Mouse (Mus musculus): ENCODE measurements around the gene Aif1. TPM values are rescaled to one million over a fixed set of nuclear protein-coding genes. Genes with fewer than 3 reads are reported as not detected.

Gene Aif1
- polyA plus RNA-seq, 1 experiment from 2014 or later: 25.4 TPM

GRCm38 (mm10) chr17:35164218-35164567 is 11.7 kb downstream of the Aif1 start:
- peaks cover 4% of the 10 kb centered on the region; the same call in 1 of the 2 replicates for H3K4me1 ChIP-seq (replicated peaks; ENCODE audit: control insufficient read depth, insufficient read depth, low read length)
- H3K9ac ChIP-seq (ENCODE audit: low read depth, low read length): peak overlapping the region; percentile 98
- H3K27ac ChIP-seq (ENCODE audit: low read depth, low read length): peak overlapping the region; percentile 96
- H3K4me2 ChIP-seq (replicated peaks; ENCODE audit: low read depth): peak overlapping the region; percentile 82
- H3K4me3 ChIP-seq (ENCODE audit: low read depth, low read length): peak overlapping the region; percentile 94
- no peaks in the 10 kb centered on the region for H3K9me3 ChIP-seq (ENCODE audit: control insufficient read depth)
- peaks cover 31% of the 10 kb centered on the region for H3K36me3 ChIP-seq (ENCODE audit: control insufficient read depth, insufficient read depth)
- H3K27me3 ChIP-seq (replicated peaks; ENCODE audit: control insufficient read depth, insufficient read depth, low read length): no peaks in the 10 kb centered on the region
- WGBS: 1% methylated on average over 24 of the region's 28 CpGs
- TF ChIP-seq CTCF (IDR thresholded peaks at IDR 0.05; ENCODE audit: low read depth): no peak
- ATAC-seq: no peak

DNA sequence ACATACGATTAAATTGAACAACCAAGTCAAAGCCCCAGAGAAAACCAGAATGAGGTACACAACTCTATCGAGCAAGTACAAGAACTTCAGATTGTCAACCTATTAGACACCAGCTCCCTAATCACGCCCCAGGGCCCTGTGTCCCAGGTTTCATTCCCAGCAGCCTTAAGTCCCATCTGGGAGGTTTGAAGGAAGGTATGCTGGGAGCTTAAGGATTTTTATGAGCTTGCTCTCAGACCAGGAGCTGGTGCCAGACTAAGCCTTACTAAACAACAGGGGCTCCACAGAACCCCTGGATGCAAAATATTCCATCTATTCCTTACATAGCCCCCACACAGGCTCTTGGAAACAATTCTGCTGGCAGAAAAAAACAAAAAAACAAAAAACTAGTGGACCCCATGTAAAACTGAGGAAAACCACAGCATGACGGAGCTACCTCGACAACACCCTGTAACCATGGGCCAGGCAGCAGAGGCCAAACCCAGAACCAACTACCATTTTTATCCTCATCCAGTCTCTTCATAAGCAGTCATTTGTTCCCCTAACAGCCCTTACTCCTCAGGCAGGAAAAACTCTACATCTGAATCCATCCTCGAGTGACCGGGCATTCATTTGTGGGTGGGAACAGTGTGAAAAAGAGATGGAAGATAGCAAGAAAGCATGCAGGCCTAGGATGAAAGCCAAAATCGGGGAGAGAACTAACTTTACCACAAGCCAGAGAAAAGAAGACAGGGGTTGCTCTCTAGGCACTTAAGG is 12.4 kb downstream of the Aif1 start:
- WGBS: 5% methylated on average over 8 of the region's 8 CpGs
- Histone ChIP-seq H3K27ac (ENCODE audit: low read depth, low read length) (peak overlapping the region; percentile 96), H3K4me1 (replicated peaks; ENCODE audit: control insufficient read depth, insufficient read depth, low read length) (peaks cover 4% of the 10 kb centered on the region; the same call in 1 of the 2 replicates), H3K4me3 (ENCODE audit: low read depth, low read length) (peak overlapping the region; percentile 94), H3K27me3 (replicated peaks; ENCODE audit: control insufficient read depth, insufficient read depth, low read length) (no peaks in the 10 kb centered on the region), H3K36me3 (ENCODE audit: control insufficient read depth, insufficient read depth) (peaks cover 38% of the 10 kb centered on the region), H3K4me2 (replicated peaks; ENCODE audit: low read depth) (peak overlapping the region; percentile 82), H3K9me3 (ENCODE audit: control insufficient read depth) (no peaks in the 10 kb centered on the region), H3K9ac (ENCODE audit: low read depth, low read length) (peak overlapping the region; percentile 98)
- TF ChIP-seq CTCF (IDR thresholded peaks at IDR 0.05; ENCODE audit: low read depth): no peak
- ATAC-seq: no peak

DNA sequence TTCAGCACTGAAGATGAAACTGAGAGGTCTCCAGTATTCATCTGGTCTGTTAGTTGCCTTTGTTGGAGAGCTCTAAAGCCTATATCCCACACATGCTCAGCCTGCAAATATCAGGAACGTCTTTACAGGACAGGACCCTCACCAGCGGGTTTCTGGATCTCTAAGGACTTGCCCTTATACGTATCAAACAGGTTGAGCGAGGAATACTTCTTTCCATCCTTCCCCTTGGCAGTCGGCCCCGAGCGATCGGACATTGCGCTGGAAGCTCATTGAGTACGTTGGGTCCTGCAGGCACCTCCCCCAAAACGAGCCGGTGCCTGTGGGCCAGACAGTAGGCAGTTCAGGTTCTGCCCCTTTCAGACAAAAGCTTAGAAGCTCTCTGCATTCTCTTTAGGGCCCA is 13.1 kb downstream of the Aif1 start:
- H3K4me3 ChIP-seq (ENCODE audit: low read depth, low read length): peak overlapping the region; percentile 94
- H3K9me3 ChIP-seq (ENCODE audit: control insufficient read depth): no peaks in the 10 kb centered on the region
- H3K4me2 ChIP-seq (replicated peaks; ENCODE audit: low read depth): peak overlapping the region; percentile 82
- H3K27me3 ChIP-seq (replicated peaks; ENCODE audit: control insufficient read depth, insufficient read depth, low read length): no peaks in the 10 kb centered on the region
- H3K9ac ChIP-seq (ENCODE audit: low read depth, low read length): peak overlapping the region; percentile 98
- H3K4me1 ChIP-seq (replicated peaks; ENCODE audit: control insufficient read depth, insufficient read depth, low read length): peaks cover 4% of the 10 kb centered on the region; the same call in 1 of the 2 replicates
- 11% methylated on average over 12 of the region's 12 CpGs for WGBS
- ATAC-seq: no peak
- H3K27ac ChIP-seq (ENCODE audit: low read depth, low read length): no peak overlapping the region
- H3K36me3 ChIP-seq (ENCODE audit: control insufficient read depth, insufficient read depth): peaks cover 45% of the 10 kb centered on the region
- TF ChIP-seq CTCF (IDR thresholded peaks at IDR 0.05; ENCODE audit: low read depth): no peak

DNA sequence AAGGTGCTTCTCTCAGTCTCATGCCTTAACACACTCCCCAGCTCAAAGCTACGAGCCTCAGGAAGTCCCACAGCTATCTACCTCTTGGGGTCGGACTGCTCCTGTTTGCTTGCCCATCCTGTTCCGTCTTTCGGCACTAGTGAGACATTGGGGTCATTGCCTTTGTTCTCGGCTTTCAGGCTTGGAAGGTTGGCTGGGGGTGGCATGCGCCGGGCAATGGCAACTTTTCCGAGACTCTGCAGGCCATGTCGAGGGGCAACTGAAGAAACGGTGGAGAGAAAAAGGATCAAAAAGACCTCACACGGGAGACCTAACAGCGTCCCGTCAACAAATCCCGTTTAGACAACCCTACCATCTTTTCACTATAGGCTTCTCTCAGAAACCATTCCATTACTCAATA is 13.7 kb downstream of the Aif1 start:
- ATAC-seq: no peak

DNA sequence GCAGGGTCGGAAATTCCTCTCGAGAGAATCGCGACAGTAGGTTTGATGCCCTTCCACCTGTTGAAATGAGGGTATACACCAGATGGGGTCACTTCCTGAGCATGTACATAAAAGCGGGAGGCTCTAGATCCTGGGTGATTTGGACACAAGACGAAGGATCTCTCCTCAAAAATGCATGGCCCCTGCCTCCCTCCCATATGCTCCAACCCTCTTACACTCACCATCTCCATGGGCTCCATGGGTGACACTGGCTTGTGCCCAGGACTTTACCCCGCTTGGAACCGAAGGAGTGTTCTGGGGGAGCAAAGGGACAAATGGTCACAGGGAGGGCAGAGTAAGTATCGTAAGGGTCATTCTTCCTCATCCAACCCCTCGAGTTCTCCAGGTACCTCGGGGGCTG is 14.4 kb downstream of the Aif1 start:
- Histone ChIP-seq H3K4me2 (replicated peaks; ENCODE audit: low read depth) (no peak overlapping the region), H3K4me1 (replicated peaks; ENCODE audit: control insufficient read depth, insufficient read depth, low read length) (peaks cover 4% of the 10 kb centered on the region; the same call in 1 of the 2 replicates), H3K27me3 (replicated peaks; ENCODE audit: control insufficient read depth, insufficient read depth, low read length) (no peaks in the 10 kb centered on the region), H3K4me3 (ENCODE audit: low read depth, low read length) (no peak overlapping the region), H3K36me3 (ENCODE audit: control insufficient read depth, insufficient read depth) (peaks cover 58% of the 10 kb centered on the region), H3K27ac (ENCODE audit: low read depth, low read length) (no peak overlapping the region), H3K9me3 (ENCODE audit: control insufficient read depth) (no peaks in the 10 kb centered on the region), H3K9ac (ENCODE audit: low read depth, low read length) (no peak overlapping the region)
- WGBS: 77% methylated on average over 11 of the region's 11 CpGs
- no peak for TF ChIP-seq CTCF (IDR thresholded peaks at IDR 0.05; ENCODE audit: low read depth)
- no peak for ATAC-seq

More for the DNA sequence above, 13.7 kb downstream of the Aif1 start:
- peak overlapping the region; percentile 94; the same call in 1 of the 2 replicates for H3K4me3 ChIP-seq (ENCODE audit: low read depth, low read length)
- peaks cover 4% of the 10 kb centered on the region; the same call in 1 of the 2 replicates for H3K4me1 ChIP-seq (replicated peaks; ENCODE audit: control insufficient read depth, insufficient read depth, low read length)
- H3K27me3 ChIP-seq (replicated peaks; ENCODE audit: control insufficient read depth, insufficient read depth, low read length): no peaks in the 10 kb centered on the region
- no peaks in the 10 kb centered on the region for H3K9me3 ChIP-seq (ENCODE audit: control insufficient read depth)
- no peak for TF ChIP-seq CTCF (IDR thresholded peaks at IDR 0.05; ENCODE audit: low read depth)
- H3K4me2 ChIP-seq (replicated peaks; ENCODE audit: low read depth): peak overlapping the region; percentile 82; the same call in 1 of the 2 replicates
- no peak overlapping the region for H3K27ac ChIP-seq (ENCODE audit: low read depth, low read length)
- 66% methylated on average over 14 of the region's 14 CpGs for WGBS
- peaks cover 51% of the 10 kb centered on the region for H3K36me3 ChIP-seq (ENCODE audit: control insufficient read depth, insufficient read depth)
- no peak overlapping the region for H3K9ac ChIP-seq (ENCODE audit: low read depth, low read length)

DNA sequence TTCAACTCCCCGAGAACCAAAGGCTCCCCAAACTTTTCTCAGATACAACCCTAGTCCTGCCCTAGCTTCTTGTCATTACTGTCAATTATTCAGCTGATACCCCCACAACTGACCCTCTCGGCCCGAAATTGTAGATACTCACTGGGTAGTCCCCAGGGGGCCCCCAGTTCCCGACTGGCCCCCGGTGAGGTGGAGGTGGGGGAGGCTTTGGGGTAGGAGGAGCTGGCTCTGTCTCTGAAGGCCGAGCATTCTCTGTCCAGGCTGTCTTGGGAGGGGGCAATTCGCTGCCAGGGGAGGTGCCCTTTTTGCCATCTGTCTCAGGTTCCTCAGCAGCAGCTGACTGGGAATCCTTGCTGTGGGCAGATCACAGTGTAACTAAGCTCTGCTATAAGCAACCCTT is 16.2 kb downstream of the Aif1 start:
- no peak for ATAC-seq
- H3K4me2 ChIP-seq (replicated peaks; ENCODE audit: low read depth): no peak overlapping the region
- peaks cover 4% of the 10 kb centered on the region; the same call in 1 of the 2 replicates for H3K4me1 ChIP-seq (replicated peaks; ENCODE audit: control insufficient read depth, insufficient read depth, low read length)
- no peak overlapping the region for H3K9ac ChIP-seq (ENCODE audit: low read depth, low read length)
- H3K4me3 ChIP-seq (ENCODE audit: low read depth, low read length): no peak overlapping the region
- no peak overlapping the region for H3K27ac ChIP-seq (ENCODE audit: low read depth, low read length)
- peaks cover 76% of the 10 kb centered on the region for H3K36me3 ChIP-seq (ENCODE audit: control insufficient read depth, insufficient read depth)
- H3K9me3 ChIP-seq (ENCODE audit: control insufficient read depth): no peaks in the 10 kb centered on the region
- no peaks in the 10 kb centered on the region for H3K27me3 ChIP-seq (replicated peaks; ENCODE audit: control insufficient read depth, insufficient read depth, low read length)
- TF ChIP-seq CTCF (IDR thresholded peaks at IDR 0.05; ENCODE audit: low read depth): no peak
- 90% methylated on average over 7 of the region's 7 CpGs for whole genome bisulfite sequencing

All from intestine, postnatal 0 days (tissue).